In genomic region chr14:24957392-24957791, GRCm38 (mm10) we compare ENCODE assay signal across 22 mouse cellular contexts.
DNase-seq lines count a peak whose midpoint lies in the region; ATAC-seq lines count a peak whose summit lies in the region.
"Had no signal": no experiment of that assay in that cellular context is flagged by ENCODE, and none has a peak within 500 bp of the region (broad histone marks: within the 10 kb centered on the region; RNA-seq: fewer than 3 reads in every experiment).

No protein-coding gene starts in this region.

- DNase-seq in cerebellum, adult 9-10 months = peak; percentile 15
- DNase-seq in cerebellum, adult 8-10 months = no peak
- no peak for DNase-seq in left cerebral cortex, adult 8-10 months (ENCODE audit: low spot score in 2 of 2)
- DNase-seq: adrenal gland, adult 2 months; adrenal gland, postnatal 14 days; embryo, embryonic 11 days; gastrocnemius, postnatal 10 days; heart, adult 2 months; kidney, adult 18-20 months had no signal

- H3K4me1 ChIP-seq in megakaryocyte, embryonic 14.5 days = no peaks in the 10 kb centered on the region

- H3K4me3 ChIP-seq in megakaryocyte, embryonic 14.5 days (replicated peaks) = peak overlapping the region; percentile 17
- H3K4me3 ChIP-seq: embryonic facial prominence, embryonic 10.5 days; embryonic facial prominence, embryonic 13.5 days; erythroblast, embryonic 14.5 days; forebrain, embryonic 12.5 days; forebrain, embryonic 15.5 days; heart, adult 2 months; hindbrain, embryonic 12.5 days had no signal

- H3K9me3 ChIP-seq in megakaryocyte, embryonic 14.5 days = no peaks in the 10 kb centered on the region
- H3K9me3 ChIP-seq: embryonic facial prominence, embryonic 10.5 days; embryonic facial prominence, embryonic 13.5 days; forebrain, embryonic 12.5 days; forebrain, embryonic 15.5 days; hindbrain, embryonic 12.5 days had no signal

- H3K36me3 ChIP-seq in megakaryocyte, embryonic 14.5 days (replicated peaks; ENCODE audit: low read length) = no peaks in the 10 kb centered on the region
- H3K36me3 ChIP-seq: embryonic facial prominence, embryonic 10.5 days; embryonic facial prominence, embryonic 13.5 days; forebrain, embryonic 12.5 days; forebrain, embryonic 15.5 days; hindbrain, embryonic 12.5 days had no signal

- peaks cover 27% of the 10 kb centered on the region for H3K27me3 ChIP-seq in megakaryocyte, embryonic 14.5 days (replicated peaks)
- H3K27me3 ChIP-seq: embryonic facial prominence, embryonic 13.5 days; forebrain, embryonic 12.5 days; forebrain, embryonic 15.5 days; hindbrain, embryonic 12.5 days had no signal

- ATAC-seq in megakaryocyte, adult 5-6 weeks (ENCODE audit: poor library complexity, severe bottlenecking) = no peak
- peak; percentile 59 for ATAC-seq in granulocyte monocyte progenitor cell, adult 5-6 weeks (replicated peaks; ENCODE audit: poor library complexity, severe bottlenecking)
- ATAC-seq: CD4-positive, CD25-positive, alpha-beta regulatory T cell, adult 4 months; forebrain, embryonic 15.5 days; hindbrain, embryonic 16.5 days; inflammation-experienced regulatory T-cells, adult 6 months; intestine, embryonic 16.5 days had no signal
